Mouse (Mus musculus): Measurements from ENCODE around the gene Sptssa. TPM values are rescaled to one million over a fixed set of nuclear protein-coding genes. Genes with fewer than 3 reads are reported as not detected.

The Sptssa gene
- polyA plus RNA-seq, 1 experiment from 2014 or later = 163 TPM

DNA sequence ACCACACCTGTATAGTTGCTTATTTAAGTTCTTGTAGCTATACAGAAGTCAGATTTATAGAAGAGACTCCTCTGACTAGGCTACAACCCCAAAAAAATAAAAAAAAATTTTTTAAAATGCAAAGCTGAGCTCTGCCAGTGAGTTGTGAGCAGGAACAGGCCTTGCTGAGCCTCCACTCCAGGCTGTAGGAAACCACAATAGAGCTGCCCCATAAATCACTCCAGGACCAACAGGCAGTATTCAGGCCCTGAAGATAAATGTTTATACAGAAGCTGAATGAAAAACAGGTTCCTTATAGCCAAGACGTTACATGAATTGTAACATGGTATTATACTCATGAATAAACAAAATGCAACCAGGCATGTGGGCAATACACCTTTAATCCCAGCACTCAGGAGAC lies 5.2 kb downstream of the Sptssa start:
- 88% methylated on average over 1 of the region's 1 CpGs for WGBS
- Histone ChIP-seq H3K4me3 (no peak overlapping the region), H3K4me1 (peaks cover 26% of the 10 kb centered on the region), H3K9me3 (no peaks in the 10 kb centered on the region), H3K27ac (no peak overlapping the region), H3K27me3 (ENCODE audit: poor library complexity, severe bottlenecking) (no peaks in the 10 kb centered on the region), H3K36me3 (replicated peaks) (peaks cover 47% of the 10 kb centered on the region)
- no peak for DNase-seq (ENCODE audit: extremely low spot score, low spot score)

DNA sequence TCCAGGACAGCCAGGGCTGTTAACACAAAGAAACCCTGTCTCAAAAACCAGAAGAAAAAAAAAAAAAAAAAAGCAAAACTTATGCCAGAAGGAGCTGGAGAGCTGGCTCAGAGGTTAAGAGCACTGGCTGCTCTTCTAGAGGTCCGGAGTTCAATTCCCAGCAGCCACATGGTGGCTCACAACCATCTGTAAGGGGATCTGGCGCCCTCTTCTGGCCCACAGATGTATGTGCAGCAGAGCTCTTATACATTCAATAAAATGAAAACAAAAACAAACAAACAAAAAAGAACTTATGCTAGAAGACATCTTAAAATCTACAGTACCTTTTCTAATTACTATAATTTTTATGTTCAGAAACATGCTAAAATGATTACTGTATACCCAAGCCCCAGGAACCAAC lies 11.4 kb downstream of the Sptssa start:
- Histone ChIP-seq H3K27ac (no peak overlapping the region), H3K9me3 (no peaks in the 10 kb centered on the region; the same call in 1 of the 2 replicates)
- DNase-seq (ENCODE audit: extremely low spot score, low spot score) = no peak

DNA sequence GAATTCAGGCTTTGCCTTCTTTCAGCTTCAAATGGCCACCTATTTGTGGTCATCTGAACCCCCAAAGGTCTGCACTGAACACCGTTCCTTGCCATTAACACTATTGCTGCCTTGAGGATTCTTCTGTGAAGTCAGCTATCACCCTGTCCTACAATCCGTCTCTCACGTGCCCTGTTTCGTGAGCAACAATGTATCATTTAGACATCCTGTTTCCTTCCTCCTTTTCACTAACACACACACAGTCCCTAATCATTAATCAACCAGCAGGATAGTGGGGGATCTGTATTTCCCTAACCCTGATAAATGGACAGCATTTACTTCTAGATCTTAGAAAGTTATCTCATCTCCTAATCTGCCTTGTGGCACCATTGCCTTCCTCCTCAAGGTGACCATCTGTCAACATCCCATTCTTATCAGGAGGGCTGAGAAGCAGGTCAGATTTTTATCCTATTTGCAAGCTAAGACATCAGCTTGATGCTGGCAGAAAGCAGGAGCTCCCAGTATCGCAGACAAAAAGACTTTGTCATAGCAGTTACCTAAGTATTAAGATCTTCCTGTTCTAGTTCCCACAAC lies 13.0 kb downstream of the Sptssa start:
- no peak overlapping the region for H3K4me3 ChIP-seq
- 90% methylated on average over 5 of the region's 5 CpGs for WGBS

More for the DNA sequence above, 11.4 kb downstream of the Sptssa start:
- 77% methylated on average over 2 of the region's 2 CpGs for WGBS
- no peak overlapping the region for H3K4me3 ChIP-seq
- H3K27me3 ChIP-seq (ENCODE audit: poor library complexity, severe bottlenecking) = no peaks in the 10 kb centered on the region
- no peaks in the 10 kb centered on the region for H3K4me1 ChIP-seq
- H3K36me3 ChIP-seq (replicated peaks) = peaks cover 47% of the 10 kb centered on the region

DNA sequence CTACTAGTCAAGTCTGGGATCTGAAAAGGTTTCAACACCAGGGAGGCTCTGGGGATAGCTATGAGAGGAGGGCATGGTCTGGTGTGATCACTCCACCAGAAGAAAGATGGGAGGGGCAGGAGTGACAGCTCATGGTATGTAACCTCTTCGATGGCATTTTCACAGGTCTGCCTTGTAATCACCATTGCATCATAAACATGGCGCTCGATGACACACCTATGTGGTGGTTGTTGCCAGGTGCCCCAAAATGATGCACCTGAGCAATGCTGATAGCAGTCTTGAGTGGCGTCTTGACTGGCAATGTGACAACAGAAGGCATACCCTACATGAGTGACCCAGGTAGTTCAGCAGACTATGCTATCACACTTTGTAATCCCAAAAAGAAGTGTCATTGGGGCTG lies 15.0 kb downstream of the Sptssa start:
- no peaks in the 10 kb centered on the region for H3K27me3 ChIP-seq (ENCODE audit: poor library complexity, severe bottlenecking)
- no peaks in the 10 kb centered on the region; the same call in 1 of the 2 replicates for H3K9me3 ChIP-seq
- no peak for DNase-seq (ENCODE audit: extremely low spot score, low spot score)
- peaks cover 18% of the 10 kb centered on the region for H3K36me3 ChIP-seq (replicated peaks)
- 93% methylated on average over 4 of the region's 4 CpGs for WGBS
- no peaks in the 10 kb centered on the region for H3K4me1 ChIP-seq
- H3K4me3 ChIP-seq = no peak overlapping the region
- no peak overlapping the region for H3K27ac ChIP-seq

More for the DNA sequence above, 13.0 kb downstream of the Sptssa start:
- H3K27me3 ChIP-seq (ENCODE audit: poor library complexity, severe bottlenecking) = no peaks in the 10 kb centered on the region
- no peak for DNase-seq (ENCODE audit: extremely low spot score, low spot score)
- no peak overlapping the region for H3K27ac ChIP-seq
- H3K4me1 ChIP-seq = no peaks in the 10 kb centered on the region
- H3K36me3 ChIP-seq (replicated peaks) = peaks cover 38% of the 10 kb centered on the region
- H3K9me3 ChIP-seq = no peaks in the 10 kb centered on the region; the same call in 1 of the 2 replicates

DNA sequence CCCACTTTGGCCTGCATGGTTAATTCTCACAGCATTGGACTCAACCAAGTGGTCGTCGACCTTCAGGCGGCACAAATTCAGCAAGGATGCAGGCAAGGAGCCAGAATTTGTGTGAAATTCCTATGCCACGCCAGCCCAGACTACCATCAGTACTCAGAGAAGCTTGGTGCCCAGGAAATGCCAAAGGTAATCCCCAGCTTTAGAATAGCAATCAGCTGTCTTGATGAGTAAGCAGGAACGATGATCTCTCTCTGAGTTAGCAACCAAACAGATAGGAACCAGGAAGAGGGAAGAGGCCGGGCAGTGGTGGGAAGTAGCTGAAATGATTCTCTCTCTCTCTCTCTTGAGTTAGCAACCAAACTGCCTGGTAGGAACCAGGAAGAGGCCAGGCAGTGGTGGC lies 16.1 kb downstream of the Sptssa start:
- DNase-seq (ENCODE audit: extremely low spot score, low spot score) = no peak
- H3K27ac ChIP-seq = no peak overlapping the region
- peaks cover 7% of the 10 kb centered on the region for H3K36me3 ChIP-seq (replicated peaks)
- no peaks in the 10 kb centered on the region; the same call in 1 of the 2 replicates for H3K9me3 ChIP-seq
- 95% methylated on average over 6 of the region's 6 CpGs for WGBS
- no peaks in the 10 kb centered on the region for H3K27me3 ChIP-seq (ENCODE audit: poor library complexity, severe bottlenecking)
- no peak overlapping the region for H3K4me3 ChIP-seq
- no peaks in the 10 kb centered on the region for H3K4me1 ChIP-seq

DNA sequence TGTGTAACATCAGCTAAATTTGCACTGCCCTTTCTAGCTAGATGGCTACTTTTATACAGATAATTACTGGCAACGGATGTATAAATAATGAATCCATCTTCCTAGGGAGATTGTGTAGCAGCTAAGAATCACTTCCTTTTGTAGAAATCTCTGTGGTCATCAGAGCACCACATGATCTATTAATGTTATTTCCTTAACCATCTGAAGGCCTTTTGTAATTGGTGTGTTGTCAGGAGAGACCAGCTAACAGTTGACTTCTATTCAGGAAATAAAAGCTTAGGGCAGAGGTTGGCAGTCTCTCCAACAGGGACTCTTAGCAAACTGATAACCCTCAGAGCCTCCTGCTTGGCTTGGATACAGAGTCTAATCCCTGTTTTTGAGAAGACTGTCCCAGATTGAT lies 19.3 kb downstream of the Sptssa start:
- WGBS = 87% methylated on average over 1 of the region's 1 CpGs

DNA sequence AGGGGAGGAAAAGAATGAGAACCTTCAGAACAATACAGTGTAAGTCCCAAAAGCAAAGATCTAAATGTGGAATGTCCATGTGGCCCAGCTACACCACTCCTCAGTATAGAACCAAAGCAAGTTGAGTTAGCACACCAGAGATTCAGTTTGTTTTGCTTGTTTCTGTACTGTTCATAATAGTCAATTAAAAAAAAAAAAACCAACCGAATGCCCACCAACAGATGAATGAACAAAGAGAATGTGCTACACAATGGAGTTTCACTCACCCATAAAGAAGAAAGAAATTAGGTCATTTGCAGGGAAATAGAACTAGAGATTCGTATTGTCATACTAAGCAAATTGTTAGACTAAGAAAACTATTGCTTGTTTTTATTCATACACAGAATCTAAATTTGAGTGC lies 24.2 kb downstream of the Sptssa start:
- Histone ChIP-seq H3K4me1 (no peaks in the 10 kb centered on the region), H3K9me3 (peaks cover 5% of the 10 kb centered on the region; the same call in 1 of the 2 replicates), H3K36me3 (replicated peaks) (no peaks in the 10 kb centered on the region), H3K27ac (no peak overlapping the region), H3K27me3 (ENCODE audit: poor library complexity, severe bottlenecking) (no peaks in the 10 kb centered on the region), H3K4me3 (no peak overlapping the region)
- 85% methylated on average over 2 of the region's 2 CpGs for WGBS
- DNase-seq (ENCODE audit: extremely low spot score, low spot score) = no peak

More for the DNA sequence above, 19.3 kb downstream of the Sptssa start:
- no peak for DNase-seq (ENCODE audit: extremely low spot score, low spot score)
- Histone ChIP-seq H3K36me3 (replicated peaks) (no peaks in the 10 kb centered on the region), H3K9me3 (no peaks in the 10 kb centered on the region), H3K4me1 (no peaks in the 10 kb centered on the region), H3K27me3 (ENCODE audit: poor library complexity, severe bottlenecking) (no peaks in the 10 kb centered on the region), H3K4me3 (no peak overlapping the region), H3K27ac (no peak overlapping the region)

DNA sequence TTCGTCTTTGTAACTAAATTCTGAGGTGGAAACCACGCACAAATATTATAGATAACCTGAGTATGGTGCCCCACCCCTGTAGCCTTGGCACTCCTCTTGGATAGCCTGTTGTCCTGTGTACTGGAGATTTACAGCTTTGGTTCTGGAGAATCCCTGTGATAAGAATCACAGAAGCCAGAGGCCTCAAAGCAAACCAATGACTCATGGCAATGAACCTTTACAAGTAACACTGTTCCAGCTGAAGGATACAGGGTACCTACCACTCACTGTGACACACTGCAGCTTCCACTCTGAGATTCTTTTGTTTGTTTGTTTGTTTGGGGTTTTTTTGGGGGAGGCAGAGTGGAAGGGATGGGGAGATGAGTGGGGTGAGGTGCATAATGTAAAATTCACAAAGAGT lies 34.4 kb downstream of the Sptssa start:
- no peak overlapping the region for H3K4me3 ChIP-seq
- peaks cover 6% of the 10 kb centered on the region; the same call in 1 of the 2 replicates for H3K4me1 ChIP-seq
- H3K27ac ChIP-seq = no peak overlapping the region
- H3K36me3 ChIP-seq (replicated peaks) = no peaks in the 10 kb centered on the region
- DNase-seq (ENCODE audit: extremely low spot score, low spot score) = no peak
- H3K27me3 ChIP-seq (ENCODE audit: poor library complexity, severe bottlenecking) = no peaks in the 10 kb centered on the region
- H3K9me3 ChIP-seq = no peaks in the 10 kb centered on the region
- 91% methylated on average over 2 of the region's 2 CpGs for WGBS

DNA sequence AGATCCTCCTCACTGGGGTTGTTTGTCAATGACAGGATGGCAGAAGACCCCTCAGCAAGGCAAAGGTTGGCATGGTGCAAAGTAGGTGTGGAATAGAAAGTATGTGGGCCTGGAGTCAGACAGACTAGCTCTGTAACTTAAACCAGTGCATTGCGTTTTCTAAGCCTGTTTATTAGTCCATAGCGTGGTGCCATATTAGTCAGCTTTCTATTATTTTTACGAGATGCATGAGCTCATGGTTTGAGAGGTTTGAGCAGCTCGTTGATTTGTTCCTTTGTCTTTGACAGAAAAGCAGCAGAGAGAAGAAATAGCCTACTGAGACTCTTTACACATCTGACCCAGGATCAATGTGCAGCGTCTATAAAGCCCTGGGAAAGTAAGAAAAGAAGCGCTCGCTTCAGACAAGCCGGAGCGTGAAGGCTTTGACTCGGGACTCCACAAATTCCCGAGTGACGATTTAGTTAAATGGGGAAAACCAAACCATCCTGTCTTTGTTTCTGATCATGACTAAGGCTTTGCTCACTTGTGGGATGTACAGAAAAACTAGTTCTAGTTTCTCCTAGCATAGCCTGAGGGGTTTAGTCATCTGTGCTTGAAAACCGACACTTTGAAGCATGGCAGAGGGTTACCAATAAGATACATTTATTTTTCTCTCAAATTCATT lies 36.2 kb downstream of the Sptssa start:
- Histone ChIP-seq H3K36me3 (replicated peaks) (no peaks in the 10 kb centered on the region), H3K9me3 (no peaks in the 10 kb centered on the region), H3K4me3 (no peak overlapping the region), H3K27ac (no peak overlapping the region), H3K27me3 (ENCODE audit: poor library complexity, severe bottlenecking) (no peaks in the 10 kb centered on the region), H3K4me1 (peaks cover 6% of the 10 kb centered on the region; the same call in 1 of the 2 replicates)
- no peak for DNase-seq (ENCODE audit: extremely low spot score, low spot score)
- 72% methylated on average over 13 of the region's 13 CpGs for WGBS

DNA sequence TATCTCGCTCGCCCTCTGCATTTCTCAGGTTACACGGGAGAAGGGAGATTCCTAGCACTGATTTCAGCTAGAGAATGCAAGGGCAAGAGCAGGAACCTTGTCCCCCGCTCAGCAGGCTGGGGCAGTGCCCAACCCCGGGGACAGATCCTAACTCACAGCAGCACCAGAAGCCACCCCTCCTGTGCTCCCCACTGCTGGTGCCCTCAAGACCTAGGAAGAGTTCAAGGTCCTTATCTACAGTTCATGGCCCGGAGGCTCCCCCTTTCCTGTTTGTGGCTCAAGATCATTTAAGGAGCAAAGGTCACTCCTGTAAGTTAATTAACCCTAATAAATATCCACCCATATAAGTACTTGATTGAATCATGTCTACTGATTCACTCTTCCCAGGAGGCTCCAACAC lies 47.4 kb downstream of the Sptssa start:
- no peak for DNase-seq (ENCODE audit: extremely low spot score, low spot score)
- no peak overlapping the region for H3K4me3 ChIP-seq
- H3K4me1 ChIP-seq = peaks cover 3% of the 10 kb centered on the region; the same call in 1 of the 2 replicates
- no peak overlapping the region for H3K27ac ChIP-seq
- no peaks in the 10 kb centered on the region for H3K36me3 ChIP-seq (replicated peaks)
- no peaks in the 10 kb centered on the region for H3K9me3 ChIP-seq
- WGBS = 74% methylated on average over 6 of the region's 6 CpGs
- no peaks in the 10 kb centered on the region for H3K27me3 ChIP-seq (ENCODE audit: poor library complexity, severe bottlenecking)

DNA sequence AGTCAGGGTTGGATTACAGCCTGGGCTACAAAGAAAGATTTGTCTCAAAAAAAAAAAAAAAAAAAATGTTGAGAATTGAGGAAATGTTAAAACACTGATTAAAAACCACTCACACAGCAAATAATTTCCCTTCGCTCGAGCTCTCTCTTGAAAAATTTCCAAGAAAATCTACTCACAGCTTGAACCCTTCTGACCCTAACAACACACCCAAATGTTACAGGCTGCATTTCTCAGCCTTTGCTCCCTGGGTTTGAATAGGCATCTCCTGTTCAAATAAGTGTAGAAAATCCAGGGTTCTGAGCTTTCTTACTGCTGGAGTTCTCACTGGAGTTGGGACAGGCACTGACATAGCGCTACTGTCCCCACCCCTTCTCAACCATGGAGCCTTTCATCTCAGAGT lies 51.2 kb downstream of the Sptssa start:
- no peaks in the 10 kb centered on the region for H3K27me3 ChIP-seq (ENCODE audit: poor library complexity, severe bottlenecking)
- no peak overlapping the region for H3K4me3 ChIP-seq
- no peak for DNase-seq (ENCODE audit: extremely low spot score, low spot score)
- peaks cover 12% of the 10 kb centered on the region for H3K9me3 ChIP-seq
- H3K27ac ChIP-seq = no peak overlapping the region
- no peaks in the 10 kb centered on the region for H3K36me3 ChIP-seq (replicated peaks)
- H3K4me1 ChIP-seq = no peaks in the 10 kb centered on the region
- WGBS = 90% methylated on average over 3 of the region's 3 CpGs

DNA sequence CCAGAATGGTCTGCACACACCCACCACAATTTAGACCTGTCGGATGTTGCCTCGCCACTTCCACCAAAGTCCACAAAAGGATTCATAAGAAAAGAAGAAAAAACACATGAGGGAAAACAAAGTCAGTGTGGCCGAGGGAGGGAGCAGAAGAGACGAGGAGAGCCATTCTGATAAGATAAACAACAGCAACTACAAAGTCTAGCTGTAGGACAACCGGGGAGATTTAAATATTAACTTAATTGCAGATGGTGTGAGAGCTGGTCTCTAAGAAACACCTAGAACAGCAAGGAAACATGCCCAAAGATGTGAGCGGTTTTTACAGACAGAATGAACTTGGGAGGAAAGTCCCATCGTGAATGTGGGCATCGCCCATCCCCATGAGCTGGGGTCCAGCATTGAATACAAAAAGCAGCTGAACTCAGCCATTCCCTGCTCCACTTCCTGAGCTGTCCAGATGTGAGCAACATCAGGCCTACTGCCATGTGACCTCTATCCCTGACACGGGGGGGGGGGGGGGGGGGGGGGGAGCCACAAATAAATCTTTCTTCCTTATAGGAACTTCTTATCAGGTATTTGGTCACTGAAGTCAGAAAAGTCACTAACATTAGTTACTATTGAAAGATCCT lies 52.7 kb downstream of the Sptssa start:
- no peak overlapping the region for H3K27ac ChIP-seq
- H3K27me3 ChIP-seq (ENCODE audit: poor library complexity, severe bottlenecking) = no peaks in the 10 kb centered on the region
- no peaks in the 10 kb centered on the region for H3K36me3 ChIP-seq (replicated peaks)
- no peak overlapping the region for H3K4me3 ChIP-seq
- H3K9me3 ChIP-seq = peaks cover 14% of the 10 kb centered on the region
- no peak for DNase-seq (ENCODE audit: extremely low spot score, low spot score)
- 92% methylated on average over 8 of the region's 9 CpGs for WGBS
- H3K4me1 ChIP-seq = no peaks in the 10 kb centered on the region

DNA sequence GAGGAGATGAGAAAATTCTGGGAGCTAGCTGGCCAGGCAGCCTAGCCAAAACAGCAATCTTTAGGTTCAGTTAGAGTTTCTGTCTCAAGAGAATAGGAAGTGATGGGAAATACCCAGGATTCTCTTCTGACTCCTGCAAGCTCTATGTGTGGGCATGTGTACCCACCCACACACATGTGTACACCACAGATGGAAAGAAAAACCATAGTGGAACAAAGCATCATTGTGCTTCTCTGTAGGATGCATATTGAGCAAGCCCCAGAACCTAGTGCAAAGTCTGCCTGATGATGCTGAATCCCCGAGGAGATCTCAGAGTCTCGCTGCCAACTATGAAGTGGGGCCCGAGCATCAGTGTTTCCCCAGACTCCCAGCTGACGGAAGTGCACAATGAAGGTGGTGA lies 55.9 kb downstream of the Sptssa start:
- no peak overlapping the region for H3K27ac ChIP-seq
- H3K27me3 ChIP-seq (ENCODE audit: poor library complexity, severe bottlenecking) = no peaks in the 10 kb centered on the region
- peaks cover 14% of the 10 kb centered on the region for H3K9me3 ChIP-seq
- H3K4me3 ChIP-seq = no peak overlapping the region
- no peak for DNase-seq (ENCODE audit: extremely low spot score, low spot score)
- 91% methylated on average over 4 of the region's 4 CpGs for WGBS
- no peaks in the 10 kb centered on the region for H3K36me3 ChIP-seq (replicated peaks)
- H3K4me1 ChIP-seq = no peaks in the 10 kb centered on the region

Data from forebrain, embryonic 10.5 days (tissue).